Mouse (Mus musculus) left cerebral cortex, adult 2 months (tissue): ENCODE measurements around the gene Cxcl2. TPM values are rescaled to one million over a fixed set of nuclear protein-coding genes. Genes with fewer than 3 reads are reported as not detected.
A peak's percentile ranks its signal among the peaks of the same experiment; 100 is the strongest.

Experiments
- DNase-seq, 2 experiments: peaks; one replicate each; pipeline ENCODE4 v3.0.0; 2021 to 2022; ENCODE audit warnings: low spot score in 2 of 2, mixed read lengths in 1 of 2; ENCODE audit errors: extremely low spot score in 1 of 2
- H3K27ac ChIP-seq: fragments of 200-600 bp; 2 replicates; pipeline ENCODE4 v1.8.1; 2022
- H3K4me3 ChIP-seq: fragments of 200-600 bp; 2 replicates; pipeline ENCODE4 v1.8.1; 2022
- CTCF ChIP-seq: fragments of 200-600 bp; IDR thresholded peaks from 2 replicates; pipeline ENCODE4 v1.8.1; 2022; ENCODE audit warnings: antibody characterized with exemption, mild to moderate bottlenecking, moderate library complexity
- intact Hi-C: fragments of 180-260 bp; cut with DNase I; formaldehyde crosslinking; loops from one replicate; pipeline ENCODE4 v1.15.1; 2025
- total RNA-seq, 2 experiments: library from RNA; stranded (reverse); gene quantifications; 2 replicates each; pipeline ENCODE4 v1.2.3; 2021

The Cxcl2 gene
- total RNA-seq, 2 experiments from 2014 or later = not detected

GRCm38 (mm10) chr5:90879307-90880014, 24.2 kb upstream of the Cxcl2 start:
- DNase-seq = no peak
- Histone ChIP-seq H3K27ac (no peak overlapping the region), H3K4me3 (no peak overlapping the region)
- no peak for TF ChIP-seq CTCF
- intact Hi-C loops = no loop called here

GRCm38 (mm10) chr5:90880335-90880850, 23.3 kb upstream of the Cxcl2 start:
- DNase-seq = no peak
- TF ChIP-seq CTCF = no peak
- intact Hi-C loops = no loop called here
- Histone ChIP-seq H3K4me3 (no peak overlapping the region), H3K27ac (no peak overlapping the region)

GRCm38 (mm10) chr5:90881021-90881420, 22.6 kb upstream of the Cxcl2 start:
- no peak for DNase-seq
- intact Hi-C loops = no loop called here
- Histone ChIP-seq H3K4me3 (no peak overlapping the region), H3K27ac (no peak overlapping the region)
- no peak for TF ChIP-seq CTCF

GRCm38 (mm10) chr5:90881682-90882081, 22.0 kb upstream of the Cxcl2 start:
- intact Hi-C loops = no loop called here

GRCm38 (mm10) chr5:90882146-90882545, 21.5 kb upstream of the Cxcl2 start:
- intact Hi-C loops = no loop called here
- Histone ChIP-seq H3K27ac (no peak overlapping the region), H3K4me3 (no peak overlapping the region)
- no peak for DNase-seq
- TF ChIP-seq CTCF = no peak

More at GRCm38 (mm10) chr5:90881682-90882081, 22.0 kb upstream of the Cxcl2 start:
- H3K27ac ChIP-seq = no peak overlapping the region
- no peak for DNase-seq
- no peak for TF ChIP-seq CTCF
- no peak overlapping the region for H3K4me3 ChIP-seq

GRCm38 (mm10) chr5:90884628-90885242, 18.9 kb upstream of the Cxcl2 start:
- Histone ChIP-seq H3K27ac (no peak overlapping the region), H3K4me3 (no peak overlapping the region)
- no peak for DNase-seq
- TF ChIP-seq CTCF = no peak
- intact Hi-C loops = no loop called here

GRCm38 (mm10) chr5:90888661-90889060, 15.0 kb upstream of the Cxcl2 start:
- no peak for DNase-seq
- Histone ChIP-seq H3K27ac (no peak overlapping the region), H3K4me3 (no peak overlapping the region)
- intact Hi-C loops = no loop called here
- no peak for TF ChIP-seq CTCF

GRCm38 (mm10) chr5:90890519-90891463, 12.9 kb upstream of the Cxcl2 start, which contains the start of gene Cxcl1:
Gene Cxcl1 (plus strand): TSS chr5:90891241.
- Histone ChIP-seq H3K4me3 (peak within 1 kb of the TSS; percentile 36), H3K27ac (no peak within 1 kb of the TSS)
- DNase-seq = peak; percentile 9 to 15
- intact Hi-C loops = no loop called here
- peak; percentile 19 for TF ChIP-seq CTCF

- no peak for TF ChIP-seq CTCF
- Histone ChIP-seq H3K4me3 (peak overlapping the region; percentile 36), H3K27ac (no peak overlapping the region)
- intact Hi-C loops = no loop called here
- no peak for DNase-seq
Measured at GRCm38 (mm10) chr5:90891464-90891813, 12.2 kb upstream of the Cxcl2 start.

- intact Hi-C loops = no loop called here
- no peak for TF ChIP-seq CTCF
- H3K27ac ChIP-seq = no peak overlapping the region
- H3K4me3 ChIP-seq = no peak overlapping the region
- DNase-seq = no peak
Measured at GRCm38 (mm10) chr5:90894231-90894630, 9.4 kb upstream of the Cxcl2 start.

GRCm38 (mm10) chr5:90897429-90897828, 6.2 kb upstream of the Cxcl2 start:
- TF ChIP-seq CTCF = no peak
- Histone ChIP-seq H3K27ac (no peak overlapping the region), H3K4me3 (no peak overlapping the region)
- DNase-seq = no peak
- intact Hi-C loops = no loop called here

- TF ChIP-seq CTCF = no peak
- Histone ChIP-seq H3K4me3 (no peak overlapping the region), H3K27ac (no peak overlapping the region)
- intact Hi-C loops = no loop called here
- DNase-seq = no peak
Measured at GRCm38 (mm10) chr5:90899308-90899707, 4.4 kb upstream of the Cxcl2 start.
